Mouse (Mus musculus): ENCODE data around the gene Rnpepl1.

DNA sequence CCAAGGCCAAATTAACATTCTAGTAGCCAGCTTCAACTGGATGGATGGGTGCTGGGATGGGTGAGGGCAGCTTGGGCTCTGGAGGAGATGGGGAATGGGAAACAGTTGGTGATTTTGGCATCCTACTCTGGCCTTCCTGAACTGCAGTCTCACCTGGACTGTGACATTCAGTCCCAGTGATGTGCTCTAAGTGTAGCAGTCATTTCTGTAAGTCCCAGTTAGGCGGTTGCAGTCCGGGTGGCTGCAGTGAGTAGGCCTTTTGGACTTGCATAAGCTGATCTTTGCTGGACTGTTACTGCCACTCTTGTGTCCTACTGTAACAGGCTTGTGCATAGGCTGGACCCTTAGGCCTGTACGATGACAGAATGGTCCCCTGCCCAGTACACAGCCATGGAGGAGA is 37.4 kb downstream of the Rnpepl1 start:
- no peak for TF ChIP-seq POLR2A (IDR thresholded peaks at IDR 0.05; ENCODE audit: borderline replicate concordance, extremely low read depth, insufficient read depth, insufficient read length, poor library complexity, severe bottlenecking)
- TF ChIP-seq CTCF (IDR thresholded peaks at IDR 0.05; ENCODE audit: borderline replicate concordance, extremely low read depth, insufficient read depth, insufficient read length) = no peak
